Mouse (Mus musculus): ENCODE data around the gene Abca7. TPM values are rescaled to one million over a fixed set of nuclear protein-coding genes. Genes with fewer than 3 reads are reported as not detected.
A peak's percentile ranks its signal among the peaks of the same experiment; 100 is the strongest.
"Not testable (repeated sequence)": the region's sequence is repeated elsewhere in the genome, so short reads cannot be mapped to it uniquely, and the experiment has no call there.

Gene Abca7
- polyA plus RNA-seq, 1 experiment from 2014 or later, result 3.2 TPM

GRCm38 (mm10) chr10:80033511-80034391, 37.5 kb downstream of the Abca7 start:
- Histone ChIP-seq H3K27ac (ENCODE audit: low read length) (peak overlapping the region; percentile 84), H3K36me3 (ENCODE audit: control insufficient read depth, insufficient read depth) (peaks cover 29% of the 10 kb centered on the region), H3K27me3 (ENCODE audit: control insufficient read depth, insufficient read depth, low read length) (no peaks in the 10 kb centered on the region), H3K4me3 (ENCODE audit: low read length) (no peak overlapping the region), H3K4me1 (ENCODE audit: control insufficient read depth, insufficient read depth, low read length) (peaks cover 27% of the 10 kb centered on the region), H3K4me2 (ENCODE audit: low read depth, low read length) (no peak overlapping the region), H3K9ac (ENCODE audit: low read length) (0 out of 2 replicates have a peak overlapping the region, but pooled peaks have one; percentile 3), H3K9me3 (replicated peaks; ENCODE audit: control insufficient read depth, low read length) (no peaks in the 10 kb centered on the region)
- ATAC-seq (replicated peaks; ENCODE audit: extremely low read depth, insufficient read depth, low FRiP score), result peak; percentile 46
- 28% methylated on average over 9 of the region's 9 CpGs for WGBS

DNA sequence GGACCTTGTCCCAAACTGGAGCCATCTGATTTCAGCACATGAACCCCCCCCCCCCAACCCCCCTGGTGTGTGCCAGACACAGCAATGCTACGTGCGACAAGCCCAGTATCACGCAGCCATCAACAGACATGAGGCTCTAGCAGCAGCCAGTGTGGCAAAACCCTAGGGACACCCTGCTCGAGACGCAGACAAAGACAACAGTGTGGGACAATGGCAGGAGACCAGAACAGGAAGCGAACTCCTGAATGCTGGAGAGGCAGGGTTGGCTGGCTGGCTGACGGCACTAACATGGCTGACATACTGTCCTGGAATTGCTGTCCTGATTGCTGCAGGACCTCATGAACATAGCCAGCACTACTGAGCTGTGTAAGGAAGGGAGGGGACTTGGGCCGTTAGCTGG, 38.9 kb downstream of the Abca7 start:
- Histone ChIP-seq H3K27me3 (ENCODE audit: control insufficient read depth, insufficient read depth, low read length) (no peaks in the 10 kb centered on the region), H3K4me1 (ENCODE audit: control insufficient read depth, insufficient read depth, low read length) (peaks cover 29% of the 10 kb centered on the region), H3K9me3 (replicated peaks; ENCODE audit: control insufficient read depth, low read length) (no peaks in the 10 kb centered on the region), H3K4me3 (ENCODE audit: low read length) (no peak overlapping the region), H3K4me2 (ENCODE audit: low read depth, low read length) (no peak overlapping the region), H3K9ac (ENCODE audit: low read length) (0 out of 2 replicates have a peak overlapping the region, but pooled peaks have one; percentile 21), H3K36me3 (ENCODE audit: control insufficient read depth, insufficient read depth) (peaks cover 29% of the 10 kb centered on the region), H3K27ac (ENCODE audit: low read length) (peak overlapping the region; percentile 71)
- no peak for ATAC-seq (replicated peaks; ENCODE audit: extremely low read depth, insufficient read depth, low FRiP score)
- WGBS, result 67% methylated on average over 8 of the region's 8 CpGs

DNA sequence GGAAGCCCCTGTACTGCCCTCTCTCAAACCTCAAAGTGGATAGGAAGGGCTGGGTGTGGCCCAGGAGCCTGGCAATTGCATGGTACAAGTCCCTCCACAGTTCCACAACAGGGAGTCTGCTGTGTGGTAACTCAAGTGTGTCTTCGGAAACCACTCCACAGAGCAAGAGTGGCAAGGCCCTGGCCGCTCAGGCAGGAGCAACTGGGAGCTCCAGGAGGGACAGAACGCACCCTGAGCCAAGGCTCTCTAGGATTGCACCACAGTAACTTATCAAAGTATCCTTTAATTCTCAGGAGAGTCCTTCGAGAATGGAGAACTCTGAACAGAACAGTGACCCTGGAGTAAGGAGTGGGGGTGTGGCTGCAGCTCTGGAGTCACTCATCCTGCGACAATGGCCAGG, 39.4 kb downstream of the Abca7 start:
- no peak for ATAC-seq (replicated peaks; ENCODE audit: extremely low read depth, insufficient read depth, low FRiP score)
- Histone ChIP-seq H3K4me3 (ENCODE audit: low read length) (no peak overlapping the region), H3K9ac (ENCODE audit: low read length) (0 out of 2 replicates have a peak overlapping the region, but pooled peaks have one; percentile 21), H3K4me1 (ENCODE audit: control insufficient read depth, insufficient read depth, low read length) (peaks cover 29% of the 10 kb centered on the region), H3K4me2 (ENCODE audit: low read depth, low read length) (no peak overlapping the region), H3K9me3 (replicated peaks; ENCODE audit: control insufficient read depth, low read length) (no peaks in the 10 kb centered on the region), H3K36me3 (ENCODE audit: control insufficient read depth, insufficient read depth) (peaks cover 29% of the 10 kb centered on the region), H3K27ac (ENCODE audit: low read length) (peak overlapping the region; percentile 71), H3K27me3 (ENCODE audit: control insufficient read depth, insufficient read depth, low read length) (no peaks in the 10 kb centered on the region)
- WGBS, result 82% methylated on average over 5 of the region's 5 CpGs

GRCm38 (mm10) chr10:80036832-80037231, 40.5 kb downstream of the Abca7 start:
- peaks cover 29% of the 10 kb centered on the region for H3K4me1 ChIP-seq (ENCODE audit: control insufficient read depth, insufficient read depth, low read length)
- no peak overlapping the region for H3K4me3 ChIP-seq (ENCODE audit: low read length)
- H3K27me3 ChIP-seq (ENCODE audit: control insufficient read depth, insufficient read depth, low read length), result no peaks in the 10 kb centered on the region
- WGBS, result 88% methylated on average over 13 of the region's 13 CpGs
- no peak for ATAC-seq (replicated peaks; ENCODE audit: extremely low read depth, insufficient read depth, low FRiP score)
- H3K4me2 ChIP-seq (ENCODE audit: low read depth, low read length), result no peak overlapping the region
- no peak overlapping the region for H3K27ac ChIP-seq (ENCODE audit: low read length)
- peaks cover 27% of the 10 kb centered on the region for H3K36me3 ChIP-seq (ENCODE audit: control insufficient read depth, insufficient read depth)
- H3K9me3 ChIP-seq (replicated peaks; ENCODE audit: control insufficient read depth, low read length), result no peaks in the 10 kb centered on the region
- no peak overlapping the region for H3K9ac ChIP-seq (ENCODE audit: low read length)

DNA sequence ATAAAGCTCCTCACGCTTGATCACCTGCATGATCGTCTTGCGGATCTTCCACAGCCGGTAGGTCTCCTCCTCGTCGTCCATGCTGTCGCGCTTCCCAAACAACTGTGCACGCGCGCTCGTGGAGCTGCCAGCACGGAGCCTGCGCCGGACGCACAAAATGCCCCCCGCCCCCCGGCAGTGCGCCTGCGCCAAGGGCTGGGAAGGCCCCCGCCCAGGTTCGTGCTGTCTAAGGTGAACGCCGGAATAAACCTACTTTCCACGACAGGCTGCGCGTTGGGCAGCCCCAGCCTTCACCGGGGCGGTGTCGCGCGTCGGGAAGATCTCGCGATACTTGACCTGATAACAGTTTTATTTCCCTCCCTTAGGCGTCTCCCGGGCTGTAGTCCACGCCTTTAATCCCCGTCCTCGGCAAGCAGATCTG, 43.3 kb downstream of the Abca7 start, which contains the start of gene Polr2e:
Gene Polr2e, minus strand, starts transcription at position 237 of the 421 bp plus-strand sequence.
- peak within 1 kb of the TSS; percentile 93 for H3K4me3 ChIP-seq (ENCODE audit: low read length)
- peaks cover 27% of the 10 kb centered on the region for H3K36me3 ChIP-seq (ENCODE audit: control insufficient read depth, insufficient read depth)
- no peaks in the 10 kb centered on the region for H3K9me3 ChIP-seq (replicated peaks; ENCODE audit: control insufficient read depth, low read length)
- peak within 1 kb of the TSS; percentile 93 for H3K4me2 ChIP-seq (ENCODE audit: low read depth, low read length)
- ATAC-seq (replicated peaks; ENCODE audit: extremely low read depth, insufficient read depth, low FRiP score), result peak; percentile 97
- H3K27ac ChIP-seq (ENCODE audit: low read length), result peak within 1 kb of the TSS; percentile 75
- peaks cover 8% of the 10 kb centered on the region for H3K4me1 ChIP-seq (ENCODE audit: control insufficient read depth, insufficient read depth, low read length)
- H3K9ac ChIP-seq (ENCODE audit: low read length), result peak within 1 kb of the TSS; percentile 91
- H3K27me3 ChIP-seq (ENCODE audit: control insufficient read depth, insufficient read depth, low read length), result no peaks in the 10 kb centered on the region
- under 1% methylated on average over 40 of the region's 40 CpGs for WGBS

- H3K27me3 ChIP-seq (ENCODE audit: control insufficient read depth, insufficient read depth, low read length); H3K4me3 ChIP-seq (ENCODE audit: low read length); H3K4me1 ChIP-seq (ENCODE audit: control insufficient read depth, insufficient read depth, low read length); H3K27ac ChIP-seq (ENCODE audit: low read length); H3K9me3 ChIP-seq (replicated peaks; ENCODE audit: control insufficient read depth, low read length); H3K9ac ChIP-seq (ENCODE audit: low read length); ATAC-seq (replicated peaks; ENCODE audit: extremely low read depth, insufficient read depth, low FRiP score); H3K4me2 ChIP-seq (ENCODE audit: low read depth, low read length): not testable (repeated sequence)
- WGBS, result 90% methylated on average over 8 of the region's 8 CpGs
- peaks cover 14% of the 10 kb centered on the region for H3K36me3 ChIP-seq (ENCODE audit: control insufficient read depth, insufficient read depth)
Measured at GRCm38 (mm10) chr10:80041409-80042060, 45.2 kb downstream of the Abca7 start.

DNA sequence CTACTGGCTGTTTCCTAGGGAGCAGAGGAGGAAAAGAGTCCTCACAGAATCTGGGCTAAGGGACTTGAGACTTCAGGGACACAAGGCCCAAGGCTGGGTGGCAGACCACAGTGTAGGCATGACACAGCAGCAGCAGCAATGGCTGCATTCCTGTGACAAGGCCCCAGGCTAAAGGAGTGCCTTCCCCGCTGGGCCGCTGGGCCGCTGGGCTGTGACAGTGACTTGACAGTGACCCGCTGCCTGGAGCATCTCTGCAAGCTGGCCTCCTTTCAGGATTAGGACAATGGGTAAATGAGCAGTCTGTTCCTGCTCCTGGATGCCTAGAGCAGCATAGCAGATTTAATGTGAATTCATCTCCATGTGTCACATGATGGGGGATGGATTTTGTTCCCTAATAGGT, 47.8 kb downstream of the Abca7 start:
- Histone ChIP-seq H3K27me3 (ENCODE audit: control insufficient read depth, insufficient read depth, low read length) (no peaks in the 10 kb centered on the region), H3K36me3 (ENCODE audit: control insufficient read depth, insufficient read depth) (no peaks in the 10 kb centered on the region), H3K4me1 (ENCODE audit: control insufficient read depth, insufficient read depth, low read length) (peaks cover 4% of the 10 kb centered on the region; the same call in 1 of the 2 replicates), H3K9me3 (replicated peaks; ENCODE audit: control insufficient read depth, low read length) (no peaks in the 10 kb centered on the region), H3K4me2 (ENCODE audit: low read depth, low read length) (no peak overlapping the region), H3K9ac (ENCODE audit: low read length) (no peak overlapping the region), H3K27ac (ENCODE audit: low read length) (no peak overlapping the region), H3K4me3 (ENCODE audit: low read length) (no peak overlapping the region)
- ATAC-seq (replicated peaks; ENCODE audit: extremely low read depth, insufficient read depth, low FRiP score), result no peak
- WGBS, result 60% methylated on average over 4 of the region's 4 CpGs

GRCm38 (mm10) chr10:80045364-80045763, 49.1 kb downstream of the Abca7 start:
- H3K9ac ChIP-seq (ENCODE audit: low read length); H3K4me3 ChIP-seq (ENCODE audit: low read length); H3K4me1 ChIP-seq (ENCODE audit: control insufficient read depth, insufficient read depth, low read length); H3K36me3 ChIP-seq (ENCODE audit: control insufficient read depth, insufficient read depth); H3K27ac ChIP-seq (ENCODE audit: low read length); H3K27me3 ChIP-seq (ENCODE audit: control insufficient read depth, insufficient read depth, low read length); ATAC-seq (replicated peaks; ENCODE audit: extremely low read depth, insufficient read depth, low FRiP score); H3K4me2 ChIP-seq (ENCODE audit: low read depth, low read length); H3K9me3 ChIP-seq (replicated peaks; ENCODE audit: control insufficient read depth, low read length): not testable (repeated sequence)
- WGBS, result 64% methylated on average over 2 of the region's 4 CpGs

DNA sequence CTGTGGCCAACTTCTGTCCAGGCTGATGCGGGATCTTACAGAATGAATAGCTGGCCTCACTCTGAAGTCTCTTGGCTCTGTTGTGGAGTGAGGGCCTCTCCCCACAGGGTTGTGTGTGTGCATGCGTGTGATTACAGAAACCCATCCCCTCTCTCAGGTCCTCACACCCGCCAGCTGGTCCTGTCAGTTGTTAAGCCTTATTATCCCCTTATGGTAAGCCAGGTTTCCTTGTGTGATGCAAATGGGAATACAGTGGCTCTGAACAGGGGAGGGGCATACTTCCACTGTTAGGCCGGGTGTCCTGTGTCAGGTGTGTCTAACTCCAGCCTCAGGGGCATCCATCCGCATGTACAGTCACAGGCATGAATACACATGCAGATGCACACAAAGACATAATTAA, 49.5 kb downstream of the Abca7 start:
- no peaks in the 10 kb centered on the region for H3K36me3 ChIP-seq (ENCODE audit: control insufficient read depth, insufficient read depth)
- no peak overlapping the region for H3K4me2 ChIP-seq (ENCODE audit: low read depth, low read length)
- no peak overlapping the region for H3K9ac ChIP-seq (ENCODE audit: low read length)
- no peak overlapping the region for H3K4me3 ChIP-seq (ENCODE audit: low read length)
- peaks cover 8% of the 10 kb centered on the region; the same call in 1 of the 2 replicates for H3K4me1 ChIP-seq (ENCODE audit: control insufficient read depth, insufficient read depth, low read length)
- no peaks in the 10 kb centered on the region for H3K9me3 ChIP-seq (replicated peaks; ENCODE audit: control insufficient read depth, low read length)
- no peaks in the 10 kb centered on the region for H3K27me3 ChIP-seq (ENCODE audit: control insufficient read depth, insufficient read depth, low read length)
- no peak overlapping the region for H3K27ac ChIP-seq (ENCODE audit: low read length)
- 82% methylated on average over 5 of the region's 5 CpGs for WGBS
- ATAC-seq (replicated peaks; ENCODE audit: extremely low read depth, insufficient read depth, low FRiP score), result no peak

Data from heart, embryonic 16.5 days (tissue).